Mouse (Mus musculus) olfactory bulb, adult 2 months (tissue): Measurements from ENCODE around the gene Pde10a. TPM values are rescaled to one million over a fixed set of nuclear protein-coding genes. Genes with fewer than 3 reads are reported as not detected.

Source experiments
- H3K27ac ChIP-seq: fragments of 200-500 bp; 2 replicates; pipeline ENCODE4 v1.5.1; 2012; ENCODE audit warnings: low read depth, low read length; ENCODE audit not compliant: insufficient read depth
- H3K4me1 ChIP-seq: fragments of 200-500 bp; 2 replicates; pipeline ENCODE4 v1.6.1; 2012; ENCODE audit warnings: low read length; ENCODE audit not compliant: control insufficient read depth, insufficient read depth
- H3K4me3 ChIP-seq: fragments of 200-500 bp; 2 replicates; pipeline ENCODE4 v1.5.1; 2012; ENCODE audit warnings: mild to moderate bottlenecking, low read depth, low read length, moderate library complexity; ENCODE audit not compliant: insufficient read depth
- CTCF ChIP-seq: fragments of 200-500 bp; IDR thresholded peaks from 2 replicates; pipeline ENCODE4 v1.5.1; 2012; ENCODE audit warnings: low read depth, mild to moderate bottlenecking, low read length, moderate library complexity; ENCODE audit not compliant: insufficient read depth
- POLR2A ChIP-seq: fragments of 200-500 bp; IDR thresholded peaks from 2 replicates; pipeline ENCODE4 v1.6.1; 2012; ENCODE audit warnings: mild to moderate bottlenecking, low read depth, low read length, moderate library complexity; ENCODE audit not compliant: insufficient read depth
- WGBS: fragments of 180-500 bp; shearing (Covaris S2); methylation state at CpG from one replicate; pipeline ENCODE4 v1.1.7; 2018; 5-methylcytosine and 5-hydroxymethylcytosine counted together
- polyA plus RNA-seq: library from polyadenylated mRNA; stranded (reverse); fragments of >200 nt; gene quantifications from 2 replicates; pipeline ENCODE4 v1.2.4, GENCODE M21; 2012; ENCODE audit warnings: low replicate concordance; ENCODE audit not compliant: missing spikeins, insufficient read depth, insufficient read length

Gene Pde10a
- polyA plus RNA-seq, 1 experiment = not detected

DNA sequence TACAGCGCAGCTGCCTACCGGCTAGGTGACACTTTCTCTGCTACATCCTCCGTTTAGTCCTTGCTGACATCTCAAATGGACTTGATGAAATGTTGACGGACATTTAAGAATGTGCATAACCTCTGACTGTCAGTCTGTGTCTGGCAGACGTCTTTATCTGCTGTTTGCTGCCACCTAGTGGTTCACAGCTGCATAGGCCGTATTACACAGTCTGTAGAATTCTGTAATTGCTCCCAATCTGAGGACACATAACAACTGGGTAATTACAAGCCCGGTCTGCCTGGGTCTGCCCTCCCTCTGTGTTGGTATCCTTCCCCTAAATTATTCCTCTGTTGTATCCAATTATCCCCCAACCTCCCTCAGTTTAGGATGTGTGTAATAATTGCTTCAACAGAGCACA, 72.6 kb downstream of the Pde10a start:
- 8% methylated on average over 7 of the region's 7 CpGs for WGBS
- no peak for TF ChIP-seq POLR2A
- TF ChIP-seq CTCF = no peak
- no peak overlapping the region for H3K4me3 ChIP-seq
- peaks cover 5% of the 10 kb centered on the region for H3K4me1 ChIP-seq
- H3K27ac ChIP-seq = no peak overlapping the region

DNA sequence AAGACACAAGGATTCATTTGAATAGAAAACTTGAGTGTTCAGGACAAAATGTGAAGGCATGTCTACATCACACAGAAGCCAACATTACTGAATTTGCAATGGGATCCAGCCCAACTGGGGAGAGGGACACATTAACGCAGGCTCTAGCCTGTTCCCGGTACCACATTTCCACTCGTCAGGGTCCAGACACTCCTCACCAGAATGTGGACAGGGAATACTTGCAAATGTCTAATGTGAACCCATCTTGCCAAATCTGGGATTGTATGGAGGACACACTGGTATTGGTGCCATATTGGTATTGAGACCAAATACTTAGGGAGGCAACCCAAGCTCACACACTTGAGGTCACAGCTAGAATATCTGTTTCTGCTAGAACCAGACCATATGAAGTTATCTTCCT, 77.8 kb downstream of the Pde10a start:
- Histone ChIP-seq H3K27ac (no peak overlapping the region), H3K4me3 (no peak overlapping the region), H3K4me1 (peaks cover 2% of the 10 kb centered on the region; the same call in 1 of the 2 replicates)
- TF ChIP-seq CTCF (no peak), POLR2A (no peak)
- 95% methylated on average over 3 of the region's 3 CpGs for WGBS

DNA sequence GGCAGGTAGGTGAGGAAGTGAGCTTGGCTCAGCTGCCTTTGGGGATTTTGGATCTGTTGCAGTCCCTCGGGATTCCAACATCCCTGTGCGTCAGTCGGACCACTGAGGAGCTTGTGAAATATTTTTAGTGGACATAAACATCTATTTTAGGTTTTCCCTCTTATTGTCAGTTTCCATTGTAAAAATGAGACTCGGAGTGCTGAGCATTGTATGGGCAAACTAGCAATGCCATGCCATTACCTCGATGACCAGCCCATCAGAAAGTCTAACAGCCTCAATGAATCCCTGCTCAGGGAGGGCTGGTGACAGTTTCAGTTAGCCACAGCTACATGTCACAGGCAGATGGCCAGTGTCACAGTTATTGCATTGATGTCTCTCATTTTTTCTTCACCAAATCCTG, 80.7 kb downstream of the Pde10a start:
- no peak overlapping the region for H3K27ac ChIP-seq
- 86% methylated on average over 5 of the region's 5 CpGs for WGBS
- H3K4me3 ChIP-seq = no peak overlapping the region
- TF ChIP-seq POLR2A (no peak), CTCF (no peak)
- H3K4me1 ChIP-seq = no peaks in the 10 kb centered on the region

DNA sequence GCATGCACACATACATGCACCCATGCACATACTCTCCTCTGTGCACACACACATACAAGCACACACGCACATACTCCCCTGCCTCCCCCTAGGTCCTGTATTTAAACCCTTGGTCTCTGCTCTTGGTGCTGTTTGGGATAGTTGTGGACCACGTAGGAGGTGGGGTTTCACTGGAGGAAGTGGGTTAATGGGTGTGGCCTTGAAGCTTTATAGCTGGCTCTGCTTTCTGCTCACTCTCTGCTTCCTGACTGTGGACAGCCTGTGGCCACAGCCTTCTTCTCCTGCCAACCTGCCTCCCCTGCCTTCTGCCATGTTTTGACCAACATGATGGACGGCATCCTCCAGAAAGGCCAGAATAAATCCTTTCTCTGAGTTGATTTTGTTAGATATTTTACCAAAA, 81.5 kb downstream of the Pde10a start:
- TF ChIP-seq POLR2A (no peak), CTCF (no peak)
- H3K4me1 ChIP-seq = no peaks in the 10 kb centered on the region
- WGBS = 88% methylated on average over 3 of the region's 3 CpGs

DNA sequence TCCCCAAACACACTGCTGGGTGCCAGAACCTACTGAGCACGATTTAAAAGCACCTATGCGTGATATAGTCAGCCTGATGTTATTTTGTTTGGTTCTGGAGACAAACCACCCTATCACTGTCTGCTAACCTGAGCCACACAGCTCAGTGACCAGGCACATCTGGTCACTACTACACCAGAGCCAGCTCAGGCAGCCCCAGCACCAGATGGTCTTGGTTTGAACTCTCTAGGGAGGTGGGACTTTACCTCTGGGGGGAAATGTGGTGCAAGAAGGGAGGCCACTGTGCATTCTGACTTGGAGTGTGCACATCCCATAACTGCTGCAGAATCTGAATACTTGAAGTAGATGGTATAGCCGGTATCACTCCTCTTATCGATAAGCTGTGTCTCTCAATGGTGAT, 86.7 kb downstream of the Pde10a start:
- Histone ChIP-seq H3K27ac (no peak overlapping the region), H3K4me3 (no peak overlapping the region), H3K4me1 (no peaks in the 10 kb centered on the region)
- 92% methylated on average over 4 of the region's 4 CpGs for WGBS
- TF ChIP-seq CTCF (no peak), POLR2A (no peak)

More for the DNA sequence above, 81.5 kb downstream of the Pde10a start:
- no peak overlapping the region for H3K4me3 ChIP-seq
- H3K27ac ChIP-seq = no peak overlapping the region

DNA sequence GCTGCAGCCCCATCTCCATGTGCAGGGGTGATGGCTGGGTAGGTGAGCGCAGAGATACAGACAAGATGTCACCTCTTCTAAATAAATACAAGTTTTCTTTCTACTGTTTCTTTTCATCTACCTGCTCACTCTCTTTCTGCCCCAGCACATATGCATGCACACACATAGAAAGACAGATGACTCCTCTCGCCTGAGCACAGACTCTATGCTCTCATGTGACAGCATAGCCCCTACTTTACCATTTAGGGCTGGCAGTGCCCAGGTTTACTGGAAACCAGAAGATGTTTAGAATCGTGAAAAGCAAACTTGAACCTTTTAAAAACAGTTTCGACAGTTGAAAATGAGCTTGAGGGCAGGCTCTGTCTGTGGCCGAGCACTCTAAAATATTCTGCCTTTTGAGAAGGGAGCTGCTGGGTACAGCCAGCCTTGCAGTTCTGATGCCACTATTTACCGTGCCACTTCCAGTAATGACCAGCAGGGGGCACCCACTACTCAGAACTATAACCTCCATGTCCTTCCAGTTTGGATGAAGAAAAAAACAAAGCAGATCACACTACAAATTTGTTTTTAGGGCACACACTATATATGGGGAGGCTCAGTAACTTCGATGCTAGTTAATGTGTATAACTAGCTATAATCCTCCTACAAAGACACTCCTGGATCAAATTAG, 88.8 kb downstream of the Pde10a start:
- TF ChIP-seq POLR2A = no peak
- H3K4me1 ChIP-seq = no peaks in the 10 kb centered on the region
- no peak overlapping the region for H3K27ac ChIP-seq
- WGBS = 33% methylated on average over 7 of the region's 7 CpGs
- no peak overlapping the region for H3K4me3 ChIP-seq

DNA sequence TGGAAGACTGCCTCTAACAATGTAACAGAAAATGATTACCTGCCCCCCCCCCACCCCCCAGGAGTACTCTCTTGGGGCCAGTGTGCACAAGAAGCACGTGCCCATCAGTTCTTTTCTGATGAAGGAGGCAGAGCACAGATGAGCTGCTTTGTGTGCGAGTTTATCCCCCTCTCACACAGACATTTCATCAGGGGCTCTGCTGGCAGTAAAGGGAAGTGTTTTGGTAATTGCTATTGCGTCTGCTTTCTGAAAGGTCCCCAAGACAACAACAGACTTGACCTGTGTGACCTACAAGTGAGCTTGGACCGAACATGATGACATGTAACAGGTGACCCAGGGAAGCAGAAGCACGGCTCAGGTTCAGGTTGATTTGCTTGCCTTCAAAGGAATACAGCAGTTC, 95.2 kb downstream of the Pde10a start:
- Histone ChIP-seq H3K27ac (no peak overlapping the region), H3K4me1 (peaks cover 7% of the 10 kb centered on the region), H3K4me3 (no peak overlapping the region)
- TF ChIP-seq CTCF = no peak
- TF ChIP-seq POLR2A = no peak
- 63% methylated on average over 5 of the region's 5 CpGs for WGBS

DNA sequence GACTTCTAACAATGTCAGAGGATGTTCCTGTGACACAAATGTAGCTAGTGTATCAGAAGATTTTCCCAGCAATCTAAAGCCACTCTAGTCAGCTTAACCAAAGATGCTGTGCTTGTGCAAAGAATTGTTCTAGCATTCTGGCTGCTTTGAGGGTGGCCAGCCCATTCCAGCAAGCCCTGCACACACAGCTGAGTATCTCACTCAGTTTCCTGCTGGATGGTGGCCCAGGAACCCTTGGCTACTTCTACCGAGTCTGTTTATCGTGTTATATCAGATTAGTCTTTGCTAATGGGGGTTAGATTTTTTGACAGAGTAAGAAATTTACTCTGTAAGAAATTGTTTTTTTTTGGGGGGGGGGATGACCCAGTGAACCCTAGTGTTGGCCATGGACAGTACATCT, 95.9 kb downstream of the Pde10a start:
- peaks cover 10% of the 10 kb centered on the region for H3K4me1 ChIP-seq
- TF ChIP-seq CTCF (no peak), POLR2A (no peak)
- 49% methylated on average over 2 of the region's 2 CpGs for WGBS
- H3K4me3 ChIP-seq = no peak overlapping the region
- H3K27ac ChIP-seq = no peak overlapping the region

DNA sequence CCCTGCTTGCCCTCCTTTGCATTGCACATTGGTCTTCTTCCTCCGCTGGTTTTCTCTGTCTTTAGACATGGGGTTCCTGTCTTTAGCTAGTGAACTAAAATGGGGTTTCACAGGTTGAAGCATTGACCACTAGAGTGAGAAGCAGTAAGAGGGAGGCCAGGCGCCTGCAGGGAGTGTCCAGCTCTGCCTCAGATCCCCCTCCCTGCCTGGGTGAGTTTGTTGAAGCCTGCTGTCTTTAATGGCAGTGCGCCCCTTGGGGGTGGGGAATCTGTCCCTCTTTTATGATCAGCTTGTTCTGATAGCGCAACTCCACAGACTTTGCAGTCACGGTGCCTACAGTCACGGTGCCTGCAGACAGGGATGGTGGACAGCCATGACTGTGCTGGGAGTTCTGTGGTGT, 96.7 kb downstream of the Pde10a start:
- no peak overlapping the region for H3K27ac ChIP-seq
- 84% methylated on average over 6 of the region's 6 CpGs for WGBS
- H3K4me3 ChIP-seq = no peak overlapping the region
- TF ChIP-seq CTCF (no peak), POLR2A (no peak)
- peaks cover 12% of the 10 kb centered on the region for H3K4me1 ChIP-seq

DNA sequence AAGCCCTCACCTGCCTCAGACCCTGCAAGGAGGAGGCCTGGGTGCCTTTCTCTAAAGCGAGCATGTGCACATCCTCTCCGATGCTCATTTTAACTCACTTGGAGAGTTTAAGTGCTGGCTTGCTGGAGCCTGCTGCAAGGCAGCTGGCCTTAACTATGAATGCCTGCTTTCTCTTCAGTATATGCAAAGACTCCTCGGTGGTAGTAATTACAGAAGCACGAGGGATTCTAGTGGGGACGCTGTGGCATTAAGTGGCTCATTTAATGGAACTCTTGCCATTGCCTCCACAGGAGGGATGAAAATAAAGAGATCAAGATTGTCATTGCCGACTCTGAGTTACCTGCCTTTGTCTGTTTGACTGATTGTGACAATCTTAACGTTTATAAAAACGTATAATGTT, 101.2 kb downstream of the Pde10a start:
- 31% methylated on average over 8 of the region's 8 CpGs for WGBS
- Histone ChIP-seq H3K4me1 (peaks cover 22% of the 10 kb centered on the region), H3K4me3 (no peak overlapping the region), H3K27ac (no peak overlapping the region)
- TF ChIP-seq POLR2A (no peak), CTCF (no peak)
